Mouse (Mus musculus) spleen, postnatal 14 days (tissue): ENCODE measurements around the gene Olfr211.
"Not testable (repeated sequence)": the region's sequence is repeated elsewhere in the genome, so short reads cannot be mapped to it uniquely, and the experiment has no call there.

Experiments used
- DNase-seq, 2 experiments: peaks; one replicate each; pipeline ENCODE4 v3.0.0; 2021 to 2022; ENCODE audit warnings: low spot score in 2 of 2

Gene Olfr211

GRCm38 (mm10) chr6:116488791-116489190 is at the start of gene Olfr211:
Olfr211 (plus strand) TSS chr6:116489091.
- DNase-seq, result no peak

GRCm38 (mm10) chr6:116439531-116439930 is 49.4 kb upstream of the Olfr211 start:
- DNase-seq, result no peak

GRCm38 (mm10) chr6:116440447-116440846 is 48.4 kb upstream of the Olfr211 start:
- no peak for DNase-seq

DNA sequence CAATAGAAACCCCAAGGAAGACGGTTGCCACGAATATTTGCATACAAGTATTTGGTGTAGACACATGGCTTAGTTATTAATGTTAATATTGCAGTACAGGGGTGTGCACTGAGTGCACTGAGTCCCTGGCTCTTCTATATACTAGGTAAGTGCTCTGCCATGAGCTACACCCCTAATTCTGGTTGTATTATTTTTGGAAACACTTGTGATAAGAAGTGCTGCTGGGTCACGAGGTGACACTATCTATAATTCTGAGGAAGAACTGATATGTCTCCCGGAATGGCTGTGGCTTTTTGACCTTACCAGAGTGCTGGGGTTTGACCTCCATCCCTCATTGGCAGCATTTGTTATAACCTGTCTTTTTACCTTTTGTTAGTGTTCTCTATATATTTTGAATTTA is 48.0 kb upstream of the Olfr211 start:
- no peak for DNase-seq

DNA sequence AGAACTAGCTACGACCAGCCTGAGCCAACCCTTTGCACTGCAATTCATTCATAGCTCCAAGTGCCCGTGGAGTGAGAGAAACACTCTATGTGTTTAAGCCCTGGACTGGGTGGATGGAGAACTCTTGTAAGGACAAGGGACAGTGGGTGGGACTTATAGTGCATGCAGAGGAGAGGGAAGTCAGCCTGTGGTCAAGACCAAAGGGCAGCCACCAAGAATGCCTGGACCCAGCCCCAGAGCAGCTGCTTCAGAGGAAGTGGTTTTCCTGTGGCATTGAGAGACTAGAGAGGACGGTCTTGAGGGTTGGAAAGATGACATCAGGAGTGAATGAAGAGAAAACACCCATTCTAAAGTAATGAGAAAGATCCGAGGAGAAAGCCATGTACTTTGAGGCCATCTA is 33.1 kb upstream of the Olfr211 start:
- no peak for DNase-seq

DNA sequence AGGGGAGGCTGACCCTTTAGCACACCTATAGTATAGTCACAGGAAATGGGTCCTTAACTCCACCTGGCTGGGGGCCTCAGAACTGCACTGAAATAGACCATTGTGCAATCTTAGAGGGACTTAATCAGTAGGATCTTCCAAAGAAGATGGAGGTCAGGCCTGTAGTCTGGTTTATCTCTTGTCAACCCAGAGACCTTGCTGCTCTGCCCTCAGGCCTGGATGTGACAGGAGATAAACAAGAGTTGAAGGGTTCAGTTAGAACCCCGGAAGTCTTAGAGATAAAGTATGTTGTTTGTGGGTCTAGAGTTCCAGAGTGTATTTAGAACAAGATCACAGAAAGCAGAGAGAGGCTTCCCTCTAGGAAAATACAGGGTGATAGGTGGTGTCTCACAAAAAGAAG is 32.4 kb upstream of the Olfr211 start:
- DNase-seq, result no peak

DNA sequence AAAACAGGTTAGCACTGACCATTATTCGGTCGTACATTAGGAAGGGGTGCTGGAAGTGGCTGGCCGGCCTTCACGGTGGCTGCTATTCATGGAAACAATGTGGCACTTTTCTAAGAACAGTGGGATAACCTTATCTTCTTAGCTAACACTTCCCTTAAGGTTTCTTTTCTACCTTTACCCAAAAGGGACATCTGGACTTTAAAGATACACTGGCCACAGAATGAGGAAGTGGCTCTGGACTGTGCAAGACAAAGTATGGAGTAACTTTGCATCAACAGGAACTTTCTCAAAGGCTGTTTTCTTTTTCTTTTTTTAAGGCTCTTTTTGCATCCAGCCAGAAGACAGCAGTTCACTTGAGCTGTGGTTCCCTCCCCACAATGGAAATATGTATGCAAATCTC is 30.2 kb upstream of the Olfr211 start:
- DNase-seq, result no peak

GRCm38 (mm10) chr6:116459232-116459631 is 29.7 kb upstream of the Olfr211 start:
- DNase-seq, result no peak

DNA sequence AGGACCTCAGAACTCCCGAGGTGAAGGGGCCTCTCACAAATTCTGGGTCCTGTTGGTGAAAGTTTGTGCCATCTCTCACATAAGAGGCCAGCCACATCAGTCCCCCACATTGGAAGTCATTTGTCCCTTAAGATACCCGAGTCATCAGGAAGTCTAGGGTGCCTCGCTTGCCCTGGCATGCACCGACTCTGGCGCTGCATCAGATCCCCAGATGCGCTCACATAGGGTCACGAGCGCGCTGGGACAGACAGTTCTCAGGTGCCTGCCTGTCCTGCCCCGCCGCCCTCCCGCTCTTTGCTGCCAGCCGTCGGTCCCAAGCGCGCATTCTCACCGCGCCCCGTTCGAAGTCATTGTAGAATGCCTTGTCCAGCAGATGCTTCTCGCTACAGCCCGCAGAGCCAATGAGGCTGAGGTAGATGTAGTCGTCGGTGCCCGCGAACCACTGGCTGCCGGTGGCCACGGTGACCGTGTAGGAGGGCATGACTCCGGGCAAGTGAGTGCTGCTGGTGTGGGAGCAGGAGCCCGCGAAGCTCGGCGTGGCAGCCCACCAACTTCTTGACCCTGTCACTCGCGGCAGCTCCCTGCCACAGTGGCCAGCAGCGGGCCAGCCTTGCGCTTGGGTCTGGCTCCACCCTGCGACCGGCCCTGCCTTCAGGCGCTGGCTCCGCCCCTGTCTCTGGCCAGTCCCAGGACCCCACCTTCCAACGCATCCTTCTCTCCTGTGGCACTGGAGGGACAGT is 28.2 kb upstream of the Olfr211 start, which contains the start of gene Alox5:
Alox5 (minus strand) TSS at position 635 of the 740 bp plus-strand sequence.
- no peak for DNase-seq

GRCm38 (mm10) chr6:116468081-116468480 is 20.8 kb upstream of the Olfr211 start:
- no peak for DNase-seq

DNA sequence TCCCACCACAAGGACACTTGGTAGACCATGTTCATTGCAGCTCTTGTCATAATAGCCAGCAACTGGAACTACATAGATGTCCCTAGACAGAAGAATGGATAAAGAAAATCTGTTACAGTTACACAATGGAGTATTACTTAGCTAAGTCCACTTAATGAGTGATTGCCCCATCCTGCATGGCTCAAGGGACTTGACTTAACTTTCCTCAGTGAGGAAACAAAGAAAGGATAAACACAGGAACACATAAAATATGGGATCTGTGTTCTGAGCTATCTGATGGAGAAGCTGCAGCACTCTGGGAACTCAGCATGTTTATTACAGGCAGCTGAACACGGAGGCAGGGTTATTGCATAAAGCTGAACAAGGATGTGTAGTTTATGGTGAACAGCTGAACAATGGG is 3.8 kb upstream of the Olfr211 start:
- no peak for DNase-seq

DNA sequence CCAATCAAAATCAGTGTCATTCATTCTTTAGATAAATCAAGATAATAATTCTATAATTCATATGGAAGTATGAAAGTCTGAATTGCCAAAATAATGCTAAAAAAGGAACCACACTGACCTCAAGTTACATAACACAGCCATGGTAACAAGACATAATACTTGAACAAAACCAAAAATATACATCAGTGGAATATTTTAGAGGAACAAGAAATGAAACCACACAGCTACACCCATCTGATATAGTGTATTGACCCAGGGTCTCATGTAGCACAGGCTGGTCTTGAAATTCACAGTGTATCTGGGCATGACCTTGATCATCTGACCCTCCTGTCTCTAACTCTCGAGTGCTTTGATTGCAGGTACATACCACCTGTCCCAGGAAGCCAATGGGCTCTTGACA is 2.1 kb upstream of the Olfr211 start:
- DNase-seq, result no peak

DNA sequence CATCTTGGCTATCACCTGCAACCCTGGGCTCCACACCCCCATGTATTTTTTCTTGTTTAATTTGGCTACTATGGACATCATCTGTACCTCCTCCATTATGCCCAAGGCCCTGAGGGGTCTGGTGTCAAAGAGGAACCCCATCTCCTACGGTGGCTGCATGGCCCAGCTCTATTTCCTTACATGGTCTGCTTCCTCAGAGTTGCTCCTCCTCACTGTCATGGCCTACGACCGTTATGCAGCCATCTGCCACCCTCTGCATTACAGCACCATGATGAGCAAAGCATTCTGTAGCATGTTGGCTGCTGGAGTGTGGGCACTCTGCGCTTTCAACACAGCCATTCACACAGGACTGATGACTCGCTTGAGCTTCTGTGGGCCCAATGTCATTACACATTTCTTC is 4.9 kb downstream of the Olfr211 start:
- no peak for DNase-seq

GRCm38 (mm10) chr6:116495960-116496359 is 7.1 kb downstream of the Olfr211 start:
- DNase-seq, result no peak

DNA sequence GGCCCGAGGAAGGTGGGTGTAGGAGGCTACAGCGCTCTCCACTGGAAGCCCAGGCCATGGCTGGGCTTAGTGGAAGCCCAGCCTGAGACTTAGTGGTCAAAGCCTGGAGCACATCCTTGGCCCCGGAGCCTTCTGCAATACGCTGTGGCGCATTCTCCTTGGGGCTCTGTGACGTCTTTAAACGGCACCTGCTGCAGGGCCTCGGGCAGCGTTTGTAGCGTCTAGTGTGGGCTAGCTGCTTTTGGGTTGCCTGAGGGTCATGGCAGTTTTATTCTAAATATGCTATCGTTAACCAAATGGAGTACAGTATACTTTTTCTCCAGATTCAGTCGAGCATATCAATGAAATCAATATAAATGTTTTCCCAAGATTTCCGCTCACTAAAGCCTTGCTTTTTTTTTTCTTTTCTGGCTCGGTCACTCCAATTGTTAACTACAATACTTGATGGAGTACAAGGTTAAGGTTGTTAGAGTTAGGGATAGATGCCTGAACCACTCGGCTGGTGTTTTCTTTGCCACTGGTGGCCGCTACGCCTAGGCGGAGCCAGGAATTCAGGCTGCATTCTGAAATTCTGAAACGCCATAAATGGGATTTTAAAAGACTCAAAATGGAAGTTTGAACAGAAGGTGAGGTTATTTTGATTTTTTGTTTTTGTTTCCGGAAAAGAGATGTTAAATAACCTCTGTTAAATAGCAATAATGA is 17.6 kb downstream of the Olfr211 start, which contains the start of gene Olfr212:
Olfr212 (plus strand) TSS at position 215 of the 702 bp plus-strand sequence.
- not testable (repeated sequence) for DNase-seq

- no peak for DNase-seq
Observed at GRCm38 (mm10) chr6:116514832-116515231, 25.9 kb downstream of the Olfr211 start.

DNA sequence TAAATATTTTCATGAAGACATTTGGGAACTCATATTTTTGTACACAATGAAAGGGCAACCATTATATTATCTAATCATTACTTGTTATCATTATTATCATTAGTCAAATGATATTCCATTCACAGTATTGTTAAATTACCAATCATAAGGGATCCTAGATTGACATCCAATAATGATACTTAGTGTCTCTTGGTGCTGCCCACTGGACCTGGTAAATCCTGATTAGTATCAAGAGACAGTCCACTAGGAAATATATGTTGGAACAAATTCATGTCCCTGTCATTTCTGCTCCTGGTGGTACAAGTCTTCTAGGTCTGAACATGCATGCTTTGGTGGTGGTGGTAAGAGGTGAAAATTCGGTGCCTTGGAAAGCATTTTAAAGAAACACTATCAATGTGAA is 49.3 kb downstream of the Olfr211 start, which contains the start of gene Olfr213:
Olfr213 (plus strand) TSS at position 301 of the 400 bp plus-strand sequence.
- DNase-seq, result no peak

DNA sequence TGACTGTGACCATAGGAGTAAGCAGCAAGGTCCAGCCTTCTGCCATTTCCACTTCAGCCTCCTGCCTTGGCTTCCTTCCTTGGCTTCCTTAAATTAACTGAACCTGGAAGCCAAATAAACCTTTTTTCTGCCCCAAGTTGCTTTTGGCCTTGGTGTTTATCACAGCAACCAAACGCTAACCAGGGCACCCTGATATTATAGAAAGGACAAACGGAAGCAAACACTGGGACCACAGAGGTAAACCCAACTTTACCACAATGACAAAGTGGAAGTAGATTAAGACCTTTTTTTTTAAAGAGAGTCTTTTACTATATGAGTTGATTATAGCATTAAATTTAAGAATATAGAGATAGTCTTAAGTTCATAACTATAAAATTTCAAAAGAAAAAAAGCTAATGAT is 53.6 kb downstream of the Olfr211 start:
- DNase-seq, result no peak
